Mouse (Mus musculus) CH12.LX (cell line): ENCODE measurements around the gene 1700022I11Rik. TPM values are rescaled to one million over a fixed set of nuclear protein-coding genes. Genes with fewer than 3 reads are reported as not detected.
"Not testable (repeated sequence)": the region's sequence is repeated elsewhere in the genome, so short reads cannot be mapped to it uniquely, and the experiment has no call there.

Experiments
- DNase-seq: peaks from one replicate; pipeline ENCODE4 v3.0.0-alpha.2; 2013; ENCODE audit errors: extremely low read depth
- H3K27ac ChIP-seq: 2 replicates; pipeline ENCODE4 v1.5.1; 2012; ENCODE audit warnings: low read depth, mild to moderate bottlenecking, control low read depth, moderate library complexity; ENCODE audit not compliant: insufficient read depth
- H3K27me3 ChIP-seq: replicated peaks from 2 replicates; pipeline ENCODE3; 2012; ENCODE audit warnings: inconsistent platforms
- H3K36me3 ChIP-seq, 2 experiments: replicated peaks in 1 of 2; 2 replicates each; pipeline versions ENCODE3 to v1.6.1; 2012; ENCODE audit warnings: inconsistent platforms in 1 of 2, low read length in 1 of 2, mild to moderate bottlenecking in 1 of 2, mixed read lengths in 1 of 2, moderate library complexity in 1 of 2; ENCODE audit not compliant: control insufficient read depth in 1 of 2, insufficient read depth in 1 of 2
- H3K4me1 ChIP-seq, 2 experiments: 2 replicates each; pipeline ENCODE4 v1.6.1; 2012; ENCODE audit warnings: inconsistent platforms in 1 of 2, moderate library complexity in 1 of 2; ENCODE audit not compliant: insufficient read depth in 2 of 2, control insufficient read depth in 1 of 2
- H3K4me2 ChIP-seq: 2 replicates; pipeline ENCODE4 v1.6.1; 2012; ENCODE audit warnings: low read depth, mild to moderate bottlenecking, control low read depth; ENCODE audit not compliant: poor library complexity, insufficient read depth, severe bottlenecking
- H3K4me3 ChIP-seq, 3 experiments: fragments of 150-350 bp in 1 of 3; sonication (generic) in 1 of 3; replicated peaks in 1 of 3; 2 replicates each; pipeline versions ENCODE3 to v1.5.1; 2011 to 2012; ENCODE audit warnings: low read depth in 2 of 3, low read length in 2 of 3, mild to moderate bottlenecking in 2 of 3, moderate library complexity in 2 of 3, control low read depth in 1 of 3, improper control_type of control experiment in 1 of 3, inconsistent platforms in 1 of 3, mixed read lengths in 1 of 3; ENCODE audit not compliant: poor library complexity in 1 of 3
- H3K79me2 ChIP-seq: replicated peaks from 2 replicates; pipeline ENCODE4 v1.6.1; 2012; ENCODE audit warnings: mild to moderate bottlenecking, moderate library complexity; ENCODE audit not compliant: control insufficient read depth, poor library complexity, insufficient read depth, severe bottlenecking; ENCODE audit errors: extremely low read depth
- H3K9ac ChIP-seq: 2 replicates; pipeline ENCODE4 v1.6.1; 2012; ENCODE audit warnings: low read depth, mild to moderate bottlenecking, control low read depth, moderate library complexity; ENCODE audit not compliant: insufficient read depth
- H3K9me3 ChIP-seq: replicated peaks from 2 replicates; pipeline ENCODE3; 2012; ENCODE audit warnings: low read length, inconsistent platforms, mixed read lengths
- BHLHE40 ChIP-seq: IDR thresholded peaks from 2 replicates; pipeline ENCODE4 v1.6.1; 2011; ENCODE audit warnings: mild to moderate bottlenecking, low read depth, low read length, improper control_type of control experiment
- CHD2 ChIP-seq: IDR thresholded peaks from 2 replicates; pipeline ENCODE4 v1.6.1; 2011; ENCODE audit warnings: low read length, improper control_type of control experiment
- ELF1 ChIP-seq: IDR thresholded peaks from 2 replicates; pipeline ENCODE4 v1.6.1; 2014; ENCODE audit warnings: low read depth, mild to moderate bottlenecking, inconsistent platforms, low read length, improper control_type of control experiment
- ETS1 ChIP-seq: conservative IDR thresholded peaks from 2 replicates; pipeline ENCODE4 v1.6.1; 2012; ENCODE audit warnings: low read depth, mild to moderate bottlenecking, inconsistent platforms, low read length, improper control_type of control experiment, moderate library complexity
- GABPA ChIP-seq: IDR thresholded peaks from 2 replicates; pipeline ENCODE4 v1.6.1; 2012; ENCODE audit warnings: low read depth, low read length, improper control_type of control experiment, inconsistent platforms; ENCODE audit not compliant: insufficient replicate concordance
- HCFC1 ChIP-seq: IDR thresholded peaks from 2 replicates; pipeline ENCODE4 v1.6.1; 2012; ENCODE audit warnings: low read depth, mild to moderate bottlenecking, inconsistent platforms, low read length, improper control_type of control experiment
- IRF4 ChIP-seq: IDR thresholded peaks from 2 replicates; pipeline ENCODE4 v1.6.1; 2014; ENCODE audit warnings: low read depth, mild to moderate bottlenecking, inconsistent platforms, low read length, improper control_type of control experiment
- JUND ChIP-seq: conservative IDR thresholded peaks from 2 replicates; pipeline ENCODE4 v1.6.1; 2011; ENCODE audit warnings: low read depth, low read length, improper control_type of control experiment
- KAT2A ChIP-seq: IDR thresholded peaks from 2 replicates; pipeline ENCODE4 v1.6.1; 2012; ENCODE audit warnings: low read length, improper control_type of control experiment, inconsistent platforms; ENCODE audit not compliant: insufficient replicate concordance
- MAFK ChIP-seq: IDR thresholded peaks from 2 replicates; pipeline ENCODE4 v1.6.1; 2011; ENCODE audit warnings: low read length, improper control_type of control experiment; ENCODE audit not compliant: insufficient replicate concordance
- MAX ChIP-seq: IDR thresholded peaks from 2 replicates; pipeline ENCODE4 v1.6.1; 2011; ENCODE audit warnings: low read length, improper control_type of control experiment
- MAZ ChIP-seq: IDR thresholded peaks from 2 replicates; pipeline ENCODE4 v1.6.1; 2012; ENCODE audit warnings: low read depth, mild to moderate bottlenecking, inconsistent platforms, low read length, improper control_type of control experiment, moderate library complexity
- MYC ChIP-seq: IDR thresholded peaks from 2 replicates; pipeline ENCODE4 v1.6.1; 2011; ENCODE audit warnings: low read depth, mild to moderate bottlenecking, improper control_type of control experiment, low read length
- NELFE ChIP-seq: IDR thresholded peaks from 2 replicates; pipeline ENCODE4 v1.6.1; 2011; ENCODE audit warnings: low read depth, low read length, improper control_type of control experiment
- NRF1 ChIP-seq: IDR thresholded peaks from 2 replicates; pipeline ENCODE4 v1.6.1; 2014; ENCODE audit warnings: low read depth, mild to moderate bottlenecking, inconsistent platforms, low read length, improper control_type of control experiment, moderate library complexity
- POLR2A ChIP-seq: IDR thresholded peaks from 2 replicates; pipeline ENCODE4 v1.6.1; 2011; ENCODE audit warnings: low read depth, mild to moderate bottlenecking, improper control_type of control experiment, low read length
- POLR2AphosphoS2 ChIP-seq: IDR thresholded peaks from 2 replicates; pipeline ENCODE4 v1.6.1; 2011; ENCODE audit warnings: low read depth, low read length, improper control_type of control experiment
- SIN3A ChIP-seq: IDR thresholded peaks from 2 replicates; pipeline ENCODE4 v1.6.1; 2012; ENCODE audit warnings: low read length, improper control_type of control experiment, inconsistent platforms
- TBP ChIP-seq: conservative IDR thresholded peaks from 2 replicates; pipeline ENCODE4 v1.6.1; 2011; ENCODE audit warnings: low read depth, low read length, improper control_type of control experiment
- TCF12 ChIP-seq: IDR thresholded peaks from 2 replicates; pipeline ENCODE4 v1.6.1; 2014; ENCODE audit warnings: low read depth, mild to moderate bottlenecking, inconsistent platforms, low read length, improper control_type of control experiment
- USF1 ChIP-seq: IDR thresholded peaks from 2 replicates; pipeline ENCODE4 v1.6.1; 2014; ENCODE audit warnings: low read depth, mild to moderate bottlenecking, inconsistent platforms, low read length, improper control_type of control experiment
- USF2 ChIP-seq: conservative IDR thresholded peaks from 2 replicates; pipeline ENCODE4 v1.6.1; 2011; ENCODE audit warnings: low read depth, low read length, improper control_type of control experiment
- ZNF384 ChIP-seq: IDR thresholded peaks from 2 replicates; pipeline ENCODE4 v1.6.1; 2012; ENCODE audit warnings: low read depth, low read length, improper control_type of control experiment, inconsistent platforms
- dilution Hi-C: fragments of 300-500 bp; cut with MboI; formaldehyde crosslinking; loops from 2 replicates; pipeline ENCODE4 v1.14.3; 2020; ENCODE audit warnings: low sequenced_read_pairs; ENCODE audit not compliant: extremely low pct_unique_long_range_greater_than_20kb, extremely low pct_ligation_motif_present
- in situ Hi-C: fragments of 300-500 bp; cut with MboI; formaldehyde crosslinking; loops from 3 replicates; pipeline ENCODE4 v1.14.3; 2019; ENCODE audit warnings: low sequenced_read_pairs, low pct_ligation_motif_present, low pct_unique_long_range_greater_than_20kb, mixed read lengths
- polyA plus RNA-seq: library from polyadenylated mRNA; unstranded; fragments of >175 nt; gene quantifications from 2 replicates; pipeline ENCODE4 v1.2.1, GENCODE M21; 2012; ENCODE audit warnings: low read depth; ENCODE audit not compliant: insufficient read length
- total RNA-seq, 2 experiments: library from RNA; depleted of rRNA; stranded (reverse); fragments of 300-350 nt in 1 of 2; fragments of >200 nt in 1 of 2; gene quantifications; 2 replicates each; pipeline ENCODE4 v1.2.3; 2012 to 2014

1700022I11Rik gene
- total and polyA plus RNA-seq, 3 experiments: 0.24 to 0.55 TPM; not detected in 1

GRCm38 (mm10) chr4:42999451-43000140 lies 30.2 kb downstream of the 1700022I11Rik start (continued):
- TF ChIP-seq POLR2A (peak; percentile 48; the same call in 1 of the 2 replicates), ETS1 (0 out of 2 replicates have a peak, but pooled peaks have one; percentile 18), SIN3A (peak; percentile 93), JUND (no peak), MAX (peak; percentile 80; the same call in 1 of the 2 replicates), MYC (peak; percentile 85; the same call in 1 of the 2 replicates), USF1 (peak; percentile 73), BHLHE40 (0 out of 2 replicates have a peak, but pooled peaks have one; percentile 13), MAZ (peak; percentile 36; the same call in 1 of the 2 replicates), CHD2 (peak; percentile 44; the same call in 1 of the 2 replicates), GABPA (no peak), IRF4 (0 out of 2 replicates have a peak, but pooled peaks have one; percentile 22), POLR2AphosphoS2 (no peak), MAFK (peak; percentile 28; the same call in 1 of the 2 replicates), USF2 (peak; percentile 50), ZNF384 (peak; percentile 57)
- TF ChIP-seq, all 38 proteins: peak for 23

- peak within 1 kb of the TSS; percentile 67 for H3K4me2 ChIP-seq
- H3K9me3 ChIP-seq, dilution Hi-C loops, H3K27me3 ChIP-seq: not testable (repeated sequence)
- H3K9ac ChIP-seq: peak within 1 kb of the TSS; percentile 96
- DNase-seq: peak; percentile 98
- in situ Hi-C loops: loop anchor here (25.0 kb wide), 1 partner anchor 562 kb away; the partner anchor contains the start of genes Creb3 and Tln1
- H3K4me1 ChIP-seq: peaks cover 0 to 19% of the 10 kb centered on the region in 2 experiments; a peak in 2 of 4 replicates
- peak within 1 kb of the TSS; percentile 94 for H3K27ac ChIP-seq
- peaks cover 43% of the 10 kb centered on the region for H3K79me2 ChIP-seq
- peak; percentile 69 for TF ChIP-seq HCFC1
- peak; percentile 40 for TF ChIP-seq NRF1
- TF ChIP-seq NELFE: peak; percentile 21; the same call in 1 of the 2 replicates
- peak; percentile 10; the same call in 1 of the 2 replicates for TF ChIP-seq TCF12
- peak; percentile 79 for TF ChIP-seq ELF1
- peak; percentile 60; the same call in 1 of the 2 replicates for TF ChIP-seq KAT2A
- TF ChIP-seq TBP: peak; percentile 72; the same call in 1 of the 2 replicates
- TF ChIP-seq CHD2: peak; percentile 98
- peak; percentile 63; the same call in 1 of the 2 replicates for TF ChIP-seq POLR2A
- 0 out of 2 replicates have a peak, but pooled peaks have one; percentile 33 for TF ChIP-seq MYC
- TF ChIP-seq POLR2AphosphoS2: peak; percentile 81
- H3K4me3 ChIP-seq: peak within 1 kb of the TSS; percentile 80 to 98 (median 88)
- H3K36me3 ChIP-seq: peaks cover 16 to 55% of the 10 kb centered on the region in 2 experiments
Measured at GRCm38 (mm10) chr4:43000141-43000986, 31.0 kb downstream of the 1700022I11Rik start, which contains the start of gene Vcp. TSS of gene Vcp (minus strand) at chr4:43000507.
